Mouse (Mus musculus) E14TG2a.4 (cell line): ENCODE measurements around the gene Tank.

ENCODE experiments used
- CTCF ChIP-seq: conservative IDR thresholded peaks from 2 replicates; pipeline ENCODE4 v1.5.1; 2014; ENCODE audit warnings: low read length
- NANOG ChIP-seq: IDR thresholded peaks from 2 replicates; pipeline ENCODE4 v1.6.1; 2014; ENCODE audit warnings: borderline replicate concordance, low read length, mixed read lengths
- POU5F1 ChIP-seq: IDR thresholded peaks from 2 replicates; pipeline ENCODE4 v1.6.1; 2014; ENCODE audit warnings: low read length, borderline replicate concordance

DNA sequence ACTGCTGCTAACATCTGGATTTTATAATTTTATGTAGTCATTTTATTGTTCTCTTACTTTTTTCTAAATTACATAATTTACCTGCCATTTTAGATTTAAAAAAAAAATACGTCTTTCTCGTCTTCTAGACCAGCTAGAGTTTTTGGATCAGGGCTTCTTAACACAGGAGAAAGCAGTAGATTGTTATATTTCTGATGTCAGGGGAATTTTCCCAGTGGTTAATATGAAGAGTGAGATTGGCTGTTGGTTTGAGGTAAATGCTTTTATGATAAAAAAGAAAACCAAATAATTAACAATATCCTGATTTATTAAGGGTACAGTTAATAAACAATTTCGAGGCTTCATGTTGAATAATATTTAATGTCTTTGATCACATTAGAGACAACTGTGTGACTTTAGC lies 1.7 kb downstream of the Tank start:
- no peak for TF ChIP-seq CTCF
- TF ChIP-seq POU5F1: no peak
- no peak for TF ChIP-seq NANOG
